Mouse (Mus musculus) gastrocnemius, postnatal 4 days (tissue): ENCODE results near the gene Ntrk2. TPM values are rescaled to one million over a fixed set of nuclear protein-coding genes. Genes with fewer than 3 reads are reported as not detected.
"Not testable (repeated sequence)": the region's sequence is repeated elsewhere in the genome, so short reads cannot be mapped to it uniquely, and the experiment has no call there.

Experiments used
- DNase-seq, 2 experiments: peaks; one replicate each; pipeline ENCODE4 v3.0.0; 2021 to 2022; ENCODE audit warnings: low spot score in 2 of 2, mixed read lengths in 2 of 2
- total RNA-seq, 2 experiments: library from RNA; stranded (reverse); gene quantifications; 2 replicates each; pipeline ENCODE4 v1.2.3; 2021

Ntrk2 gene
- total RNA-seq, 2 experiments from 2014 or later: 21.7 to 24.8 TPM

DNA sequence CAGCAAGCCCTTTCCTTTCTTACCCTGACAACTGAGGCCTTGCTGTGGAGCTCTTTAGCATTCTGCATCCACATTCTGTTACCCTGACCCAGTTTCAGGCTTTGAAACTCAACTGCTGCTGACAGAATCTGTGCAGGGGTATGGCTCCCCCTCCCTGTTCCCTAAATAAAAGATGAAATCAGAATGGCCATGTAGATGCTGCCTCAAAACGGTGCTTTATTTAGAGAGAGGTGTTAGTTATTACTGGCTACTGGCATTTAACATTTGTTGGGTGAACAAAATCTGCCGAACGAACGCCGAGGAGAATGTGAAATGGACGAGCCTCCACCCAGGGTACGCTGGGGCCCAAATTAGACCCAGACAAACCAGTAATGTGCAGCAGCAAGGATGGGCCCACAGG lies 288.4 kb downstream of the Ntrk2 start:
- no peak for DNase-seq

DNA sequence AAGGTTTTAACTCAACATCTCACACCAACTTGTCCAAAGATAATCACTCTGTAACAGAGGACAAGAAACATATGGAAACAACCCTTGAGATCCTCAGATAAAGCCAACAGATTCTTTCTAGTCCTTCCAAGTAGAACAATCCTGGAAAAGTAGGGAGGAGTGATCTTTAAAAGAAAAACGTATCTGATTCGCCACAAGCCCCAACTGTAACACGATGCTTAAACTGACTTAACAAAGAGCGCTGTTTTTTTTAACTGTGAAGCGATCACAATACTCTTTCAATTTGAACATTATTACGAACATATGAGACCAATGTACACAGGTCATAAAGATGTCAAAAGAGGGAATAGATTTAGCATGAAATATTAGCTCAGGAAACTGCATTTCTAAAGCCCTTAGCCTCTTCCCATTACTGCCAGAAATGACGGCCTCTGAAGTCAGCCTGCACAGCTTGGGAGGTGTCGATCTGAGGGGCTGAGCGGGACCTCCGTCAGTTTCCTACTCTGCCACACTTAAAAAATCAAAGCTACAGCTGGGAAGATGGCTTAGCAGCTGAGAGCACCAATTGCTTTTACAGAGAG lies 289.5 kb downstream of the Ntrk2 start:
- DNase-seq: no peak

DNA sequence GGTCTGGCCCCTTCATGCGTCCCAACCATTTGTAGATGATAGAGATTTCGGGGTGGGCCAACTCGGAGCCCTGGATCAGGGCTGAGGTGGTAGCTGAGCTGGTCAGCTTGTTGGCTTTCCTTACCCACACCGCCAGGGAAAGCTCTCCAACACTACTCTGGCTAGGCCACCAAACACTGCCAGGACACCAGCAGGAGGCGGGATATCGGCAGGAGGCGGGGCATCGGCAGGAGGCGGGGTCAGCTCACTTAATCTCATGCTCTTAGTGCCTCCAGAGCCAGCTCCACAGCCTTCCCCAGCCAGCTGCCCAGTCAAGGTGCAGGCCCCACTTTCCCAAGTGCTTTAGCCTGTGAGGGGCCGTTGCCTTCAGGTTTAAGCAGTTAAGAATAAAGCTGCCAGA lies 293.7 kb downstream of the Ntrk2 start:
- no peak for DNase-seq

DNA sequence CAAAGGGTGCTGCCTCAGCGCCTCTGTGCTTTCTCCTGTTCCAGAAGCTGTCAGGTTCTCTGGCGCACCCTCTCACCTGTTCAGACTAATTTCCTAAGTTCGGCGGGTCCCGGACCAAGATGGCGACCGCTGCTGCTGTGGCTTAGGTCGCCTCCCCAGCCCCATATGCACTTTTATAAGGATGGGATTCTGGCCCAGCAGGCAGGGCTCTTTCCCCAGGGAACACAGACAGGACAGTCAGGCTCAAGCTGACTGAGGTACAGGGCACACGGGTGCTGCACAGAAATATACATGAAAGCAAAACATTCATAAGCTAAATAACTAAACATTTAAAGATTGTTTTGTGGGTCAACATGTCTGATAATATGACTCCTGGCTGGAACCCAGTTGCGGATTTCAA lies 301.4 kb downstream of the Ntrk2 start:
- DNase-seq: not testable (repeated sequence)

DNA sequence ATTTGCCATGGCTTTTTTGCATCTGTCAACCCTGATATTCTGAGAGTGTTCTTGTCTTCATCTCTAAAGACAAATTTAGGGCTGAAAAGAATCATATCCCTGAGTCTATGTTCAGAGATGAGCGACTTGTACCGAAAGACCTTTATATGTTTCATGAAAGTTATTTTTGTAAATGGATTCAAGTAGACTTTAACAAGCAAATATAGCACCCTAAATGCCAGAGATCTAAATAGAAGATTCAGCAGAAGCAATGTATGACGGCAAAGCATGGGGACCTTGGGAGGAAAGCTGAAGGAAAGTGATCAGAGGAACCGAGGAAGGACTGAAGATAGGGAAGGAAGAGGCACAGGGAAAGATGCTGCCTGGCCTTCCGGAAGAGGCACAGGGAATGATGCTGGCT lies 303.7 kb downstream of the Ntrk2 start:
- no peak for DNase-seq

DNA sequence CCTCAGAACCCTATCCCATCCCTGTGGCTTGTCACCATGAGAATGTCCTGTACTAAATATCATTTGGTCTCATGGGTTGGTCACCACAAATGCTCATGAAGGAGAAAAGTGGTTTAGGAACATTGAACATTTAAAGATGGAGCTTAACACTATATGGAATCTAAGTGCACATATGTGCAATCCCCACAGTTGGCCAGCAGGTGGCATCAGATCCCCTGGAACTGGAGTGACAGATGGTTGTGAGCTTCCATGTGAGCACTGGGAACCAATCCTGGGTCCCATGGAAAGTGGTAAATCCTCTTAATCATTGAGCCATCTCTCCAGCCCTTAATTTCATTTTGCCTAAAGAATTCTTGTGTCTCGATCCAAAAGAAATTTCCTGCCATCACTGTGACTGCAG lies 308.3 kb downstream of the Ntrk2 start:
- no peak for DNase-seq

DNA sequence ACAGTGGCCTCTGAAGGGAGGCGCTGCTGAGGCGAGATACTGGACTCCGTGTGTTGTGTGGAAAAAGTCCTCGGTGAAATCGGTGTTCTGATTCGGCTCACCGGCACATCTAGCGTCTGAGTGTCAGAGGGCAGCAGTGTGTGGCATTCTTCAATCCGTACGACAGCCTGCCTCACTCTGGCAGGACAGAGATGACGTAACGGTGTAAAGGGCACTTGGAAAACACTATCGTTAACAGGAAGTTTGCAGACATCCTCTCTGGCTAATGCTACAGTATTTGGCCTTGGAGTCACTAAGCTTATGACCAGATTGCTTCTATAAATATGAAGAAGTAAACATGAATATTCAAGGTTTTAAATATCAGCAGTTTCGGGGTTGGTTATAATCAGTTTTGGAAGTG lies 309.2 kb downstream of the Ntrk2 start:
- no peak for DNase-seq

DNA sequence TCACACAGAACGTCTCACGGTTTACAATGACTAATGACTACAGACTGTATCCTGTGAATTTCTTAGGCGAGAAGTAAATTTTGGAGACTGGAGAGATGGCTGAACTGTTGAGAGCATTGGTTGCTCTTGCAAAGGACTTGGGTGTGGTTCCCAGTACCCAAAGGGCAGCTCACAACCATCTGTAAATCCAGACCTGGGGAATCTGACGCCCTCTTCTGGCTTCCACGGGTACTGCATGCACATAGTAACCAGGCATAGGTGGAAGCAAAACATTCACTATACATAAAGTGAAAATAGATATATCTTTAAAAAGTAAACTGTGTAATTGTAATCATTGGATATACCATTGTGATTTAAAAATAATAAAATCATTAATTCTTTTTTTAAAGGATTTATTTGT lies 310.9 kb downstream of the Ntrk2 start:
- DNase-seq: no peak

DNA sequence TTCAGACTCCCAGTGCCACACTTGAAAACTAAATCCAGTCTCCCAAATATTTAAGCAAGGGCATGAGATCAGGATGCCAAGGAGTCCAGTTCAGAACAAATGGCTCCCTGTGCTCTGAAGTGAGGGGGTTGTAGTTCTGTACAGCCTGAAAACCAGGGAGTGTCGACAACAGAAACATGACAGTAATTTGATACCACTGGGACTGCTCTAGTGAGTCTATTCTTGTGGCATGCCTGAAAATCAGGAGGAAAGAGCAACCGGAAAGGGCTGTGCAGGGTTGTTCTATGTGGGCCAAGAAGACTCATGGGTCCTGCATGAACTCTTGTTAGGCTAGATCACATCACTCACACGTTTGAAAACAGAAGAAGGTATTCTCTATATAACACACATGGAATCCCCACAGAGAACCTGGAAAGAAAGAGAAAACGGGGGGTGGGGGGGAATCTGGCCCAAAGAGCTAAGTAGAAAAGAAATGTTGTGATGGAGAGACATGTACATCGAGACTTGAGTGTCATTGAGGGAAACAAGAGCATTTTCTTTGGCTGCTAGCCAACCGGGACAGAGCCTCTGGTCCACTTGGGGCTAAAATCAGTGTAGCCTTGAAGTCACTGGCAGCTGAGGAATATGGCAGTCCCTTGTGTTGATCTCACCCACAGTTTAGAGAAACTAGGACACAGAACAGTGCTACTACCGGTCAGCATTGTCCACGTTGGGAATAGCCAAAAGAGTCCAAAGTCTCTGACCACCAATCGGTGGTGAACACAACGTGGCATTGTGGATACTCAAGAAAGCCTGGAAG lies 313.4 kb downstream of the Ntrk2 start:
- no peak for DNase-seq

DNA sequence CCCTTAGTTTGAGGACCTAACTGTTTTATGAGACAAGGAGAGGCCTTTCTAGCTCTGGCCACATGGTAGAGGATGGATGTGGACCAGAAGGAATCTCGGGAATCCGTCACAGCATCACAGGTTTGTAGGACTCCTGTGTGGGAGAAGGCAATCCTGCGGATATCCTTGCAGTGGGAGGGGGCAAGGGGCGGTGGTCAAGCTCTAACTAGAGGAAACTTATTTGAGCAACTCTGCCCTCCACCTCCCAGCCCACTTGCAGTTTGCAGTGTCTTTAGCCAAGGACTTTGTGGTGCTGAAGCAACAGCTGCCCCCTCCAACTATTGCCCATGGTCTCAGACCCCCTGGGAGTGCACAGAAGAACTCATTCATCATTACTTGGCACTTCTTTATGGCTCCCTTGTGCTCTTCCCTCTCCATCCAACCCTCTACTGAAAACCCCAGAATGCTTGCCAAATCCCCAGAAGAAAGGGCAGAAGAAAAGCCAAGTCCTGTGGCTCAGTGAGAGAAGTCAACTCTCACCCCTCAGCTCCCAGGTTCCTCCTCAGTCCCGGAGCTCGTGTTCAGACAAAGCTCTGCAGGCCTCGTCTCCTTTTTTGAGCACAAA lies 336.9 kb downstream of the Ntrk2 start:
- no peak for DNase-seq

DNA sequence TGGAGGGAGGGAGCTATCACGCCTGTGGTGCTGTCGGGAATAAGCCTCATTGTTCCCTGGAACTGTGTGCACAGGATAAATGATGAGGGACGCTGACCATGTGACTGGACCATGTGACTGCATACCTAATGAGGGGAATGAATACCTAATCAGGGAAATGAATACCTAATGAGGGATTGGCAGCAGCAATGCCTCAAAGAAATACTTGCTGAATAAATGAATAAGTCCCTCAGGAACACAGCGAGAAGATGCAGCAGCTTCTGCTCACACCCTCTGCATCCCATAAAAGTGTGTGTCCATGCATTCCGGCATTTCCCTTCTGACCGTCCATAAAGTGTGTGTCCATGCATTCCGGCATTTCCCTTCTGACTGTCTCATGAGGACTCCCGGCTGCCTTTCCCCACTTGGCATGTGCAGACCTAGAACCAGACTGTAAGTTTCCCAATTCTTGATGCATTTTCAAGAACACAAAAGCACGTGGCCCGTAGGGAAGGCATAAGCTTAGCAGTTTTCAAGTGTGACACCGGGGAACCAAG lies 338.0 kb downstream of the Ntrk2 start:
- no peak for DNase-seq

DNA sequence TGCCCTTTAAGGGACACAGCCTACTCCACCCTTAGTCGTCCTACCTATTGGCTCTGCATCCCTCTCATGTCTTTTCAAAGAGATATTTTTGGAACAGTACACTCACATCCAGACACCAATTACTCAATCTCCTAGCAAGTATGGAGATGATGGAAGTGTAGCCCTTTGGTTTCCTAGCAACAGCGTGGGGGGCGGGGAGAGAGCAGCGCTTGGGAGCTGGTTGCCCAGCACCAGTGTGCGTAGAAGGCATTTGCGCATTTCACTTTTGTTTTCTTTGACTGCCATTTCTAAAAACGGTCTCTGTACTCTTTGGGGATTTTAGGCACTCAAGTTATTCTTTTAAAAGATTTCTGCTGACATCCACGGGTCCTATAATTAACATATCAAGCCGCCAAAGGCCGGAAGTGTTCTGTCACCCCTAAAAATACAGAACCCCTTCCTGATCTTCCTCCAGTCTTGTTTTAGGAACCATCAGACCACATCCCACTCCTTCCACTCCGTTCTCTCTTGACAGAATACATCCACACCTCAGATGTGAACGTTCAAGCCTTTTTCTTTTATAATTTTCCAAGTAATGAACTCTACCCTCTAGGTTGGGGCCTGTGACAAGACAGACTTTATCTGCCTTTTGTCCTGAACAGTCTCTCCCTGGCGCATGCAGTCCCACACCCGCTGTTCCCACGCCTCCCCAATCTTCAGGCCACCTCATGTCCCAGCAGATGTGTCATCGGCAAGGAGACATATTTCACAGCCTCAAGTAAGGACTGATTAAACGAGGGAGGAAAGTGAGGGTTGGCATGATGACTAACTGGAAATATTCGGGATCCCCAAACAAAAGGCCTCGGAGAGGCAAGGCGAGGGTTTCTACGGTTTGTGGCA lies 339.5 kb downstream of the Ntrk2 start:
- DNase-seq: no peak

DNA sequence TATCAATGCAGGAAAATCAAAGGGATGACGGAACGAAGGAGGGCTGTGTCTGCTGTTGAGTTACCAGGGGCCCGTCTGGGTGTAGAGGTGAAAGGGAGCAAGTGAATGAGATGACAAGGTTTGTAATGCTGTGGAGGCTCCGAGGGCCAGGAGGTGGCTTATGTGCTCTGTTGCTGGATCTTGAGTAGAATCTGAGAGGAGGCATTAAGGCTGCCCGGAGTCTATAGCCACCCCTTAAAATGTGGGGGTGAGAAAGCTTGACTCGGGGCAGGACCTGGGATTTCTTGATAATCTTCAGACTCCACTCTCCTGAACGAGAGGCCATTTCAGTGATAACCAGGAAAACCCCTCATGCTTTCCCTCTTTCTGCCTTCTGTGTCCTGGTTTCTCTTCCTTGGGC lies 340.2 kb downstream of the Ntrk2 start:
- DNase-seq: no peak

DNA sequence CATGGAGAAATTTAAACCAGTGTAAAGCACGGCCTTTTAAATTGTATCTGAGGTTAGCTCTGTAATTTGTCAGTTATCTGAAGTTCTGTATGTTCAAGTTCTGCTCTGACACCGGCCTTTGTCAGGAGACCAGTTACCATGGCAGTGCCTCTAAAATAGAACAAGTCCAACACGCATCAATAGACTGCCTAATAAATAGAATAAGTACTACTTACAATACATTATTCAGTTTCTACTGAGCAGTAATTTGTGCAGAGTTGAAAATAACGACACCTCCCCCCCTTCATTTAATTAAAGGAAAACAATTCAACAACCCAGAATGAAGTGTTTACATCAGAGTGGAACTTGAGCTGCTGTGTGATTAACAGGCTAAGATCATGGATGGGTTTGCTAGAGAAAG lies 341.6 kb downstream of the Ntrk2 start:
- DNase-seq: no peak

DNA sequence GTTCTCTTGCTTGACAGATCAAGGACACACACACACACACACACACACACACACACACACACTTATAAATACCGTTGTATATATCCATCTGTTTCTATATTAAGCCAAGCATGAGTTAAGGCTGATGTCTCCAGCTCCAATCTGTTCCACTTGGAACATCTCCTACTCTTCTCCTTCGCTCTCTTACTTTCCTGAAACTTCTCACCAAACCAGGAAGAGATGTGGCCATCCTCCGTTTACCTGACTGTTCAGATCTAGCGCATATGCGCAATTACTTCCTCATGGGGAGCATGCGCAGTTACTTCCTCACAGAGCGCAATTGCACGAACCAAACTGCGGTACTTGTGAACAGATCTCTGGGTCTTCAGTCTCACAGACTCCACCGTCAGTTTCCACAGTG lies 342.4 kb downstream of the Ntrk2 start:
- no peak for DNase-seq

DNA sequence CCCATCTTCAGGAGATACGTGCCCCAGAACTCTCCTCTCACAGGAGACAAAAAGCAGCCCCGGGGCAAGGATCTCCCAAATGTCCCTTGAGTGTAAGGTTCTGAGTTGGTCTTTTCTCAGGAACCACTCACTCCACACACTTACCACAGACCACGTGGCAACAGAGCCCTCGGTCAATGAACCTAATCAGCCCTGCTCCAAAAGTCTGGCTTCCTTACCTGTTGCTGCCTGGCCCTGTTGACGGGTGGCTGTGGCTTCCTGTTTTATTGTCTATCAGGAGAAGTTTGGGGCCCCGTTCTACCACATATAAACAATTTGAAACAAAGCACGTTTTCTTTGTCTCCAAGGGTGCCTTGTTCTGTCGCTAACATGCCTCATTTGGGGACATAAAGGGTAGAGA lies 357.6 kb downstream of the Ntrk2 start:
- DNase-seq: no peak

DNA sequence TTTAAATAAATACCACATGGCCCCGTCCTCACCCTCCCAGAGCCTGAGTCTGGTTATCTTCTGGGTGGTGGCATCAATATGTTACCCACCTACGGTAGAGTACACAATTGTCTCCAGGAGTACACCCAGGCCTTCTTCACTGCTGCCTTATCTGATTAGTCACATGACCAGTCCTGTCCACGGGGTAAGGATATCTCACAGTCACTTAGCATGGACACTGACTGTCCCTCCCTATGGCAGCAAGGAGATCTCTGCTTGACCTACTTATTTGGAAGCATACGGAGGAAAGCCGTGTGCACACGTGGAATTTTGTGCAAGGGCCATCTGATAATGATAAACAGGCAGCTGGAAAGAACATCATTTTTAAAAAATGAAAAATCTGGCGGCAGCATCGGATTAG lies 367.5 kb downstream of the Ntrk2 start:
- no peak for DNase-seq

DNA sequence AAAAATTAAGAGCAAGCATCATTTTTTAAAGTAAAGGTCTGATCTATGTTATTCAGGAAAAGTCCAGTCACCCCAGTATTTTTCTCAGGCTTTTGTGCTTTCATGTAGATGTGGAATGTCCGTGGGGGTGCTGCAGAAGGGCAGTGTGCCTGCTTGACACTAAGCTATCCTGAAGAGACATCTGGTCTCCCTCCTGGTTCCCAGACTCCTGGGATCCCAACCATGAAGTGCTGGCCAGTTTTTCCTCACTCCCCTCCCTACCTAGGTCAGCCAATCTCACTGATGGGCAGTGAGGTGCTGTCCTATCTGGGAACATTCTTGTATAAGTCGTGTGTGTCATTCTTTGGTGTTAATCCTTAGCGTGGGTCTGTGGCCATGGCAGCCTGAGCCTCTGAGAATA lies 369.7 kb downstream of the Ntrk2 start:
- no peak for DNase-seq

DNA sequence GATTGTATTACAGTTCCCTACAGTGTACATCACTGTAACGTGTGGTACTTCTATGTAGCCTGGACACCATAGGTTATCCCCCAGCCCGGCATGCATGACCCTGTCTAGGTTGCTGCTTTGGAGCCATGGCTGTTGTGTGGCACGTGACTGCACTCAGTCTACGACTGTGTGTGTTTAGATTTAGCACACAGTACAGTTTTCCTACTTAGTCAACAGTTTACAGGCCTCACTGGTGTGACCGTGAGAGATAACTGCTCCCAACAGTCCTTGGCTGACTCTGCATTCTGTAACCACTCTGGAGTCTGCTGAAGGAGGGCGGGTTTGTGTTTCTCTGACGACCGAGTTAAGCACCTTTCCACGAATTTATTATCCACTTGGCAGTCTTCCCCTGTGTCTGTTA lies 370.1 kb downstream of the Ntrk2 start:
- no peak for DNase-seq

DNA sequence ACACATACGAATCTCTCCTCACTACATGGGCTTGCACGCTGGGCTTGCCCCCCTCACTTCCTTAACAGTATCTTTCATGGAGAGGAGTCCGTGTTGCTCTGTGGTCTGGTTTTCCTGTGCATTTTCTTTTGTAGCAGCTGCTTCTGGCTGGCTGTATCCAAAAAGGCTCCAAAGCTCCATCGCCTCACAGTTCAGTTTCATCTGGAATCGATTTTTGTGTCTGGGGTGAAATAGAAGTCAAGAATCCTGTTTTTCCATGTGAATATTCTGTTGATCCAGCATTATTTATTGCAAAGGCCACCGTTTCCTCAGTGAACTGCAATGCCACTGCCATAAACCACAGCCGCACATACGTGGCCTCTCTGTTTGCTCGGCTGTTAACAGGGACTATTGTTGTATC lies 370.6 kb downstream of the Ntrk2 start:
- no peak for DNase-seq

DNA sequence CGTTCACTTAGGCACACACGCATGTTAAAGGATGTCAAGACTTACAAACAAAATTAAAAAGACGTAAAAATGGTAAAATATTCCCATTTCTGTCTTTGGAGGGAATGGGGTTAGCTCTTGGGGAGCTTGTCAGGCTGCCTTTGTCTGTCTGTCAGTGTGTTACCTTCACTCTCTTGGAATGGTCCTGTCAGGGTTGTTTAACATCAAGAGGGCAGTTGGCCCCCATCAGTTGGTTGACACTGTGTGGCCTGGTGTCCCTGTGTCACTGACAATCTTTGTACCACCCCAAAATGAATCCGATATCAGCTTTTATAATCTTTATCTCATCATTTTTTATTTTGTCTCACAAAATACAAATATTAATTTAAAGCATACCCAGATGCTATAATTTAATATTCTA lies 373.6 kb downstream of the Ntrk2 start:
- no peak for DNase-seq

DNA sequence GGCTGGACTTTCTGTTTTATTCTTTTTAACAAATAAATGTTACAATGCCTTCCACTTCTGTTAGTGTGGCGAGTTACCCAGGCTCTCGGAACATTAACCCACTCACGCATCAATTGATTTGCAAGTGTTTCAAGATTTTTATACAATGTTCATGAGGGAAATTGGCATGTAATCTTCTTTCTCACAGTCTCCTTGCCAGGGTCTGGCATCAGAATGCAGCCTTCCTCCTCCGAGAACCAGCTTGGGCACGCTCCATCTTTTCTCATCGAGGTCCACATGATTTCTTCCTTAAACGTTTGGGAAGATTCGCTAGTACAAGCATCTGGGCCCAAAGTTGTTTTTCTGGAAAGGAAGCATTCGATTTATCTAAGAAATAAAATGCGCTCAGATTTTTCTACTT lies 374.4 kb downstream of the Ntrk2 start:
- DNase-seq: no peak
